Mouse (Mus musculus): ENCODE measurements at regions not wholly inside any gene's neighbourhood (a gene's known extent, or its start where the extent isn't known, plus 50 kb on each side); places are given as distances from the start of the nearest gene placed in this dataset.

DNA sequence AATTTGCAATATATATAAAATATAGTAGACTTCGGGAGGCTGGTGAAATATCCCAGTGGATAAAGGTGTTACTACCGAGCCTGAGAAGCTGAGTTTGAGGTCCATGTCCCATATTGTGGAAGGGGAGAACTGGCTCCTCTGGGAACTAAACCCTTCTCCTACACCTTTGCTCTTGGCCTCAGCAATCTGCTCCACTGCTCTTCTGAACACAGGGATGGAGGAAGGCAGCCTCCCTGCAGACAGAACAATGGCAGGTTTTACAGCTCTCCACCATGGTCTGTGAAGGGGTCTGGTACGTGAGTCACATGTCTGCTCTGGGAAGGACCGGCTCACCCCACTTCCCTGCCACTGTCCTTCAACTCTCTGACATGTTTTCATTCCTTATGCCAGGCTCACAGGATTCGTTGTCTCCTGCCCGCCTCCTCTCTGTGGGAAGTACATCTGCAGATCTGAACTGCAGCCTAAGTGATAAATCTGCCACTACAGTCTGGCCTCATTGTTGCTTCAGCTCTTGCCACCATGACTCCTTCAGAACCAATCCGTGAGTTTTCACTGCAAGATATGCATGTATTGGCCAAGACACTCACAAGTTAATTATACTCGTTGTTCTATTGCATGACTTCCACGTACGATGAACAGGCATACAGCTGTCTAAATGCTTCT lies 220.0 kb upstream of the Gm9767 start:
- no peak for DNase-seq

DNA sequence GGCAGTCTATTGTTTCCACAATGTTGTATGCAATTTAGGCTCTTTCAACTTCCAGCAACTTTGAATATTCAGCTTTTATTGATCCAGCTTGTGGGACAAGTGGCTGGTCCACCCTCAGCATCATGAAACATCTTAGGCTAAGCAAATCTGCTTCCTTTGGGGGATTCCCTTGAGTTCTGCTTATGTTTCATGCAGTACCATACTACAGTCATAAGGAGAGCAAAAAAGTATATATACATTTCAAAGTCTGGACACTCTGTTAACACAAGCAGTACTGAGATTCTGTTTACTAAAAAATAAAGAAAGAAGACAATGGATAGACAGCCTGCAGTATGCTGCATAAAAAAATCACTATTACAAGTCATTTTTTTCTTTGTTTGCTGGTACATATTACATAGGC lies 233.7 kb upstream of the Gm9767 start:
- DNase-seq = no peak

DNA sequence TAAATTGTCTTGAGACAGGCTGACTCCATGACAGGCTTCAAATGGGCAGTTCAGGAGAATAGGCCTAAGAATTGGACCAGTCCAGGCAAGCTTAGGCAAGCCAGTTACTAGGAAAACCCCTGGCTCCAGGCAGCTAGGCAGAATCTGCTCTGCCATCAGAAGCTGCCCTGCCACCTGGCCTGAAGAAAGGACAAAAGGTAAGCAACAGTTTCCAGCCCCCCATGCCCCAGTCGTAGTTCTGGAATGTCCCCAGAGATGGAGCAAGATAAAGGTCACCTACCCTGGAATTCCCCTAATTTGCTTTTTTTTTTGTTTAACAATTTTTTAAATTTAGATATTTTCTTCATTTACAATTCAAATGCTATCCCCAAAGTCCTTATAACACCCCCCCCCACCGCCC lies 248.8 kb upstream of the Gm9767 start:
- DNase-seq = no peak

DNA sequence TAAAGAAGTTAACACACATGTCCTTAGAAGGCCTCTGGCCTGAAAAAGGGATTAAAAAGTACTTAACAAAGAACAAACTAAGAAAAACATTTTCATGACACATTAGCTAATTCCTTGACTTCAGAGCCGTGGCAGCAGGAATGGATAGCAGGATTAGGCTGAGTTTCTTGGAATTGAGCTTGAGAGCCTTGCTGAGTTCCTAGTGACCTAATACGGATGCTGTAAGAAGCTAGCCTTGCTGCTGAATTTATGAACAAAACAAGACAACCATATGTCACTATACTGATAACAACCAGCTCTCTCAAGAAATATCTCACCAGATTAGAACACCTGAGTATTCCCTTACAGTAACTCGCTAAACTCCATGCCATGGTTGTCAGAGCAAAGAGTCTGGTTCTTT lies 268.2 kb upstream of the Smlr1 start:
- DNase-seq = no peak

DNA sequence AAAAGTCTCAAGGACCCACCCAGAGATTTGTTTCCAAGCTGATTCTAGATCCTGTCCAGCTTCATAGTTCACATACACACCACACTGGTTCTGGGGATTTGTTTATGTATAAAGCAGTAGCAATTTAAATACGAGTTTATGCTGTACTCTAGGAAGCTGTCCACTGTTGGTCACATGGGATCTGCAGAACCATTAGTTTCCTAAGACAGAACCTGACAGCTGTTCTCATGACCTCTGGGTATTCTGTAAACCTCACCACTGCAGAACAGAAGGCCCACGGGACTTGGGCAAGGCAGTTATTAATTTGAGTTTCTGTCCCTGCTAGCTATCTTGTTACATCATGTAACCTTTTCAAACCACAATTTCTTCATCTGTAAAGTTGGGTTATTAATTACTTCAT lies 265.4 kb upstream of the Smlr1 start:
- DNase-seq = no peak

DNA sequence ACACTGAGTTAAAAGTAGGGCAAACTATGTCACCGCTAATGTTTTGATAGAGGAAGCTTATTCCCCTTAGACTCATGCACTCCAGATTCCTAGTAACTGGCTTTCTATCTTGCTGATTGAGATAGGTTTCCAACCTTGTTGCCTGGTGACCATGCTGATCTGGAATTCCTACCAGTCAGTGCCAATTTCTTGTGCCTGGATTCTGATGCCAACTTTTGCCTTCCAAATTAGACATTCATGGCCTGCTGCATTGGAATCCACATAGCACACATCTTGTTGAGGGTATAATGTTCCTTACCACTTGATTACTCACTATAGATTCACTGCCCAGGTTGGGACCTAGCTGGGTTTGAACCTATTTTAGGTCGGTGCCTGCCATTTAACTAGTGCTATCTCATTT lies 262.8 kb upstream of the Smlr1 start:
- no peak for DNase-seq

DNA sequence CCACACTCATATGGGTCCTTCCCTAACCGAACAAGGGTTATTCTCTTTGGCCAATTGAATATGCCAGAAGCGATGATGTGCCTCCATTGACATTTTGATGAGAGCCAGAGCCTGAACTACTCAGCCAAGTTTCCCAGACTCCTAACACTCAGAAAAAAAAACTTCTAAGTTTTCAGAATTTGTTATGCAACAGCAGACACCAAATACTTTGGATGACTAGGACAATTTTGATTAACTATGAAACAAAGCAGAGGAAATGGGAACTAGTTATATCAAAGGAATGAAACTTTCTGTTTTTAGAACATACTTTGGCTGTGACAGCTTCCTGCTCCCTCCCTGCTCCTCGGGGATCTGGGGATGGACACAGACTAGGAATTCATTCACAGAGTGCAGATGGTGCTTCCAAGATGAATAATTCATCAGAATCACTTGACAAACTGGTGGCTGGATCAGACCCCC lies 254.3 kb upstream of the Smlr1 start:
- no peak for DNase-seq

DNA sequence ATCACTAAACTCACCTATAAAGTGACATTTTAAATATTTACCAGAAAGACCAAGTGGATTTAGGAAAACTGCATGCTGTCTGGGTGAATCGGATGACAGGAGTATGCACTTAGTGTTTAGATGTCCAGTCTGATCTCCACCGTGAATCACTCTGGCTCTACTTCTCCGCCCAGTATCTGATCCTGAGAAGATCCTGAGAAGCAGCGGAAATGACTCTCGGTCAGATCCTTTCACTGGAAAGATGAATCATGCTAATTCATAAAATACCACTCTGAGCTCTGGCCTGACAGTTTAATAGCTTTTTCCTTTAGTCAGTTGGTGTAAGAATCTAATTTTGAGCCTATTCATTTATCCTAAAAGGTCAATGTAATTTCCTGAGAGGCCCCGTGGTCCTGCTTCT lies 252.6 kb upstream of the Smlr1 start:
- no peak for DNase-seq

DNA sequence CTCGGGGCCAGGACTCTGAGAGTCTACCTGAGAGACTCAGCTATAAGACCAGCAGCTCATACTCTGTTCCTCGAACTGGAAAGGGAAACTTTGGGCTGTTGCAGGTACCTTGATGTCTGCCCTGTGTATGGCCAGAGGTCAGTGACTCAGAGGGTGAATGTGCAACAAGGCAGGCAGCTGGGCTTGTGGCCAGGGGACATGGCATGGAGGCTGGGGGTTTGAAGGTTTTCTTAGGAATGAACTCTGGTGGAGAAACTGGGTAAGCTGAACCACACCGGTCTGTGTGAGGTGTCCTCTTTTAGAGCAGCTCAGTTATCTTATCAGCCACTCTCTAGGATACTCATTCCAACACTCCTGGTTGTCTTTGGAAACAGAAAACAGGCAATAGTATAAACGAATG lies 251.9 kb upstream of the Smlr1 start:
- DNase-seq = no peak

DNA sequence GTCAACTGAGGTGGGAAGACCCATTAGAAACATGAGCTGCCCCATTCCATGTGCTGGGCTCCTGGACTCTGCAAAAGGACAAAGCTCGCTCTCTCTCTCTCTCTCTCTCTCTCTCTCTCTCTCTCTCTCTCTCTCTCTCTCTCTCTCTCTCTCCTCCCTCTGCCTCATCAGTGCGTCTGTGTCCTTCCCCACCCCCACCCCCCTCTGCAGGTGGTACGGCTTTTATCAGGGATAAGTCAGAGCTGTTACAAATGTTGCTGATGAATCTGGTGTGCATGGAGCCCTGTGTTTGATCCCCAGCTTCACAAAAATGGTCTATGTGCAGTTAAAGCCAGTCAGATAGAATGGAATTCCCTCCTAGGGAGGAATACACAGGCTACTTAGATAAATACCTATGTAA lies 247.8 kb upstream of the Smlr1 start:
- DNase-seq = no peak

DNA sequence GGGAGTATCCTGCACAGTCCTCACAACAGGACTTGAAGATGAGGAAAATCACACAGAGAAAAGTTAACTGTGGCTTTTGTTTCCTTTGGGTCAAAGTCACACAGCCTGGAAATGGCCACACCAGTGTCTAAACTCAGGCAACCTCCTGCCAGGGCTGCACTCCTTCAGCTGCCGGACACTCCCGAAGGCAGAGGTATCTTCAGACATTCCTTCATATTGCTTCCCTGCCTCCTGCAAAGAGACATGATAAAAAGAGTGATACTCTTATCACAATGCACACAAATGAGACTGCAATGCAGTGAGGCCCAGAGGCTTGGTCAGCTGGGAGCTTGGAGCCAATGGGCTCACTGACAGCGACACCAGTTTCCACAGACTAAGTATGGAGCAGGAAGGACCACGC lies 243.4 kb upstream of the Smlr1 start:
- no peak for DNase-seq

DNA sequence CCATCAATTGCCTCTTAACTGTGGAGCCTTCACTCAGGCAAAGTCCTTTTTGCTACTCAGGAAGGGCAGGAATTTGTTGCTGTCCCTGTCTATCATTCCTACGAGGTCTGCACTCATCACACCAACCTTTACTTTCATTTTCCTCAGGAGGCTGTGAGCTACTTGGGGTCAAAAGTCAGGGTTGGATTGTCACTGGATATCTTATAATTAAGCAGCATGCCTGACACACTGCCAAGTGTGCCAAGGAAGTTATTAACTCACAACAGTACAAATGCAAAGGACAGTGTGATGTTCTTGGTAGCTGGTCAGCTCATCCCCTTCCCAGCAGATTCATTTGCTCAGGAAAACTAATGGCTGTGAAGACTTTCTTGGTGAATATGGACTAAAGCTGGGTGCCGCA lies 241.7 kb upstream of the Smlr1 start:
- peak; percentile 45 for DNase-seq

DNA sequence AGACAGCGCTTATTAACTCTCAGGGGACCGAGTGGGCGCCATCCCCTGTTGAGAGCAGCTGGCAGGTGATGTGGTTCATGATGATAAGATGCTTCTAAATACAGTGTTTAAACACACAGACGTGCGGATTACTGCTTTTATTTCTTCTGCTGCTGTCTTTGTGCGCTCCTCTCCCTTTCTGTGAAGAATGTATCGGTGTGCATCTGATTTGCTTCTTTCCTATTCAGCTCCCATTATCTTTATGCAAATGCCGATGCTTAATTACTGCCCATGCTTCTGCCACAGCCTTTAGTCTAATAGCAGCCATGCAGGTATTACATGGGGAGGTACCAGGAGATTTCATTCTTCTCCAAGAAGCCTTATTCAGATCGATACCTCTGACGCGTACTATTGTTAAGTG lies 240.6 kb upstream of the Smlr1 start:
- no peak for DNase-seq

DNA sequence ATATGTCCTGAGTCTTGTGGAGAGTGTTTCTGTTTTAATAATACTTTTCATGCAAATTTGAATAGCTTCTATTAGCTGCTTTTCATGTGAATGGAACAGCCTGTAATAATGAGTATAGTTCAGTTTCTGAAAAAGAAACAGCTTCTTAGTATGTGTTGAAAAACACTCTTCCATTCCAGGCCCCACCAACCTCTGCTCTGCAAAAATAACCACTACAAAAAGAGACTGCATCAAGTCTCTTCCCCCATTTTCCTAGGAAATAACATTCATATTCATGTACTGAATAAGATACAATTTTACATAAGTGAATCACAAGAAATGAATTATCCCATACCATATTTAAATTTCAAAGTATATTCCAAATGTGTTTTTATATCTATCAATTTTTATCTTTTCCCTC lies 234.0 kb upstream of the Smlr1 start:
- DNase-seq = no peak

DNA sequence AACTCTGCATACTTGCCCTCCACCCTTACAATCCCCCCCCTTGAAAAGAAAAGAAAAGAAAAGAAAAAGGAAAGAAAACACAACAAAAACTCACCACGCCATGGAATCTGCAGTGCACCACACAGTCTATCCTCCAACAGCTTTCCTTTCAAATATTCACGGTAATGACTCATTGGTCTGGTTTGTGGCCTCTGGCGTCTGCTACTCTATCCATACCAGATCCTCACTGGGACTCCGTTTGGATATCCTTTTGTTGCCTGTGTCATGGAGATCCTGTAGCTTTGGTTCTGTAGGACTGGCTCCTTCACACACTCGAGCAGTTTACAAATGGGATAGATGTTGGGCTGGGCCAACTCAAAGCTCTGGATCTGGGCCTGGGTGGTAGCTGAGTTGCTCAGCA lies 232.4 kb upstream of the Smlr1 start:
- no peak for DNase-seq

DNA sequence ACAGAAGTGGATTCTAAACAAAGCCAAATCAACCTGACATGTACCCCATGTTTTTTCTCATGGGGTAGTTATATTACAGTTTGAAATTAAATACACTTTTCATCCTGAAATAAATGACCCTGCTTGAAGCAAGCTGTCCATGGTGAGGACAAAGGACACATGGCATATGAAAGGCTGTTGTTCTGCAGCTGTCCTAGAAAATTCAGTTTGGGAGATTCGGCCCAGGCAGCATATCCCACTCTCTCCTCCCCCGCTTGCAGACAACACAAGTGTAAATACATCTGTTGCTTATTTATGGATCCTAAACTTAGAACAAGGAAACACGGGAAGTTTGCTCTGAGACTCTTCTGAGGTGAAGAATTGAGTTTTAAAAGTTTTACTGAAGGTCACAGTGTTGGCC lies 218.2 kb upstream of the Smlr1 start:
- DNase-seq = no peak

DNA sequence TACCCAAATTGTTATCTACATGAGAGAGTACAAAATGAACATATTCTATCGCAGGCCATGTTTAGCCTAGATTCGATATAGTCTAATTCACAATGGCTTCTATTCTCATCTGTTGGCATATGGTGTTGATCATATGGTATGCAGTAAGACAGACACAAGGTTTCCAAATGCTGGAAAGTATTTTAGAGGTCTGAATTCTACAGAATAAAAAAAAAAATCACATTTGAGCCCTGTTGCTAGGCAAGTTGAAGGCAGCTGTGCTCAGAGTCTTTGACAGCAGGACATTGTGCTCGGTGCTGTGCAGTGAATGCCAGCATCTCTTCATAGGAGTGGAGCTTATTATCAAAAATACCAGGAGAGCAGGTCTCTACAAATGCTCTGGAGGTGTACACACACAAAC lies 206.6 kb upstream of the Smlr1 start:
- DNase-seq = no peak

DNA sequence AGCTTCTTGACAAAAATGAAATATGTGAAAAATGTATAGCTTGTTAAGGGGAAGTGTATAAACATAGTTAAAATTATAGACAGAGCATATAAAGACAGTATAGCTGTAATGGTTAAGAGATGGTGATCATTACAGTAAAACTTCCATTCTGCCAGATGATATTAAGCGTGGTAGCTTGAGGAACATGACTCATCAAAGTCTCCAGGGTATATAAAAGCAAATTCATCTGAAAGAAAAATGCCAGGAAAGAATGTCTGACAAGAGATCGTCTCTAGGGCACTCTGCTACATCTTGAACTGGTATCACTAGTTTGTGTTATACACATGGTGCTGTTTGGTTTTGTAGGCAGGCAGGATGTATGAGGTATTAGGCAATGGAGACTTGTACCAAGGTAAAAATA lies 204.9 kb upstream of the Smlr1 start:
- no peak for DNase-seq

DNA sequence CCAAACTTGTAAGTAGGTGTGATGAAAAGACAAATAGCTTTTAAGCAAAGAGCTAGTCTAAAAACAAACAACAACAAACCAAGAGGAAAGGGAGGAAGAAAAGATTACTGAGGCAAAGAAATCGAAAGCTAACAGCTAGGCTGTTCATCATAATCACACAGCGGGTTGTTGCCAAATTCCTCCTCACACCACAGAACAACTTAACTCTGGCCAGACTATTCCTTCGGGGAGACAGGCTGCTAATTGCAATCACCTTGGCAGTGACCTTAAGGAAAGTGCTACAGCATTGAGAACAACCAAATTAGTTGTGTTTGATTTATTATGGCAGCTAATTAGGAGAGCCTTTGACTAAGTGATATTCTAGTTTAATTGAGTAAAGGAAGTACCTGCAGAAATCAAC lies 194.4 kb upstream of the Smlr1 start:
- DNase-seq = no peak

DNA sequence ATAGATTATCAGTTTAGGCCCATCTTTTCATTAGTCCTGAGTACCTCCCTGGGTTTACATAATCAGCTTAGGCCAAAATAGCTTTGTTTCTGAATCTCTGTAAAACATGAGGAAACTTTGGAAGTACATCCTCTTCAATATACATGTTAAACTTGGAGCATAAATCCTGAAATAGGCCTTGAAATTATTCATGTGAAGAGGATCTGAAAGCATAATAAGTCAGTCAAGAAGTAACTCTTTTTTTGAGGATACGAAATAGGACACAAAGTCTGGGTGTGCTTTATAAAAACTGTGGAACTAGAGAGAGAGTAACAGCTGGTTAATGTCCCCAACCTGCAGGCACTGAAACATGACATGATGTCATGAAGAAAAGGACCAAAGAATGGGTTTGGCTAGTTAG lies 187.9 kb upstream of the Smlr1 start:
- DNase-seq = no peak

DNA sequence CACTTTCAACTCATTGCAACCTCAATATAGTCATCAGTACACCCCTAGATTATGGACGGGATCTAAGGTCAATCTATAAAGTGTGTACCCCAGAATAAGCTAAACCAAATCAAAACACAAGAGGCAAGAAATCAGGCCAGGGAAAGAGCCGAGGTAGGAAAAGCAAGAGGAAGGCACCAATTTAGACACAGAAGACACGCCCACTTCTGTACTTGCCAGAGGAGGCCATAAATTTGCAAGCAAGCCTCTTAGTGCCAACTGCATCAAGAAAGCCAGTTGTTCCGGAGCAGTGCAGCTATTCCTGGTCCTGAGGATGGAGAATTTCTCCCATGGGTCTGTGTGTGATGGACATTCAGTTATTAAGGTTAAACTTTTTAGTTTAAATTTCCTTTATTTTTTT lies 179.7 kb upstream of the Smlr1 start:
- DNase-seq = no peak

DNA sequence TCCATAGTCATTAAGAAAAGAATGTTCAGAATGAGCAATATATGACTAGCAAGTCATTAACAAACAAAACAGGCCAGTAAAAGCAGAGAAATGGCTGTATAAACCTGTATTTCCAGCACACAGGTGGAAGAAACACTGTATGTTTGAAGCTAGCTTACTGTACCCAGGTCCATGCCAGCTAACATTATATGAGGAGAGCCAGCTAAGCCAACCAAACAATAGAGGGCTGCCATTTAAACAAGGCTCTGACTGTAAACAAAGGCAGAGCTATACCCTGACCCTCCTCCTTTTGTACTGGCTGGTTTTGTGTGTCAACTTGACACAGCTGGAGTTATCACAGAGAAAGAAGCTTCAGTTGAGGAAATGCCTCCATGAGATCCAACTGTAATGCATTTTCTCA lies 178.6 kb upstream of the Smlr1 start:
- DNase-seq = no peak

DNA sequence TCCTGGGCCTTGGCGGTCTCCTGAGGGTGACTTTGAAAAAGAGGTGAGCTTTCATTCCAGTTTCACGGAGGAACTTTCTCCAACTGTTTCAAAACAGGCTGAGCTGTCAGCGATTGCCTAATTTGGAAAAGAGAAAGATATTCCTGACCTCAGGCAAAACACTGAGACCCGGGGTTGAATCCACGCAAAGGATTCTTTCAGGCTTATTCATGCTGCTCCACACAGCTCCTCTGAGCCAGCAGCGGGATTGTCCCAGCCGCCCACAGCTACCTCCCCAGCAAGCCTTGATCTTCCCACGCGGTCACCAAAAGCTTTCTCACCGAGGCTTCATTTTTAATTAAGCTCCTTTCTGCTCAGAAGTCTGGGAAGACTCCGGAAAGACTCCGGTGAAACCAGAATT lies 178.0 kb upstream of the Smlr1 start:
- no peak for DNase-seq

DNA sequence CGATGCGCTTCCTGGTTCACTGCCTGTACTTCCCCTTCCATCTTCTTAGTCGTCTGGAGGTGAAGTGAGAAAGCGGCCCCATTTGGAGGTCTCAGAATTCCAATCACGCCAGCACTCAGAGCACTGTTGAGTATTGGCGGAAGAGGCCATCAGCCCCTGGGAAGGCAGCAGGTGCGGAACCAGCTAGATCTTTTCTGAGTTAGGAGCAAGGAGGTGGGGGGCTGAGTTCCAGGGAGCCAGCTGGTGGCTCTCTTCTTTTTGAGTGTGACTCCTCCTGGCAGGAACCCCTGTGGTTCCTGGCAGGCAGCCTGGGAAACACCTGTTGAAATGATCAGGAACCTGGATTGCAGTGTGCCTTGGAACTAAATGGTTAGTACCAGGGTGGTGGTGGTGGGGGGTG lies 171.9 kb upstream of the Smlr1 start:
- DNase-seq = no peak

DNA sequence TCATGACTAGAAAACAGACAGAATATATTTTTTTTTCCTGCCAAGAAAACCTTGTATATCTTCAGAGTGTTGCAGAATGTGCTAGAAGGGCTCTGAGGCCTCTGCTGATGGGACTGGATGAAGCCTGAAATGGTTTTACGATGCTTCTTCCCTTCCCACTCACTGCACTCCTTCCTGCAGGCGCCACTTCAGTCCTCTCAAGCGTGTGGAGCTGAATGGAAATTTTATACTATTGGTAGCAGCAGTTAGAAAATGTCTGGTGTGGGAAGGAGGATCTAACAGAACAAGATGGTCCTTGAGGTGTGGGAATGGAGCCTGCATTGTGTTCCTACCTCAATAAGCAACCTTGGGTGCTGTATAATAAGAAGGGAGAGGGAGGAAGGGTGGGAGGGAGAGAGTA lies 166.1 kb upstream of the Smlr1 start:
- no peak for DNase-seq

DNA sequence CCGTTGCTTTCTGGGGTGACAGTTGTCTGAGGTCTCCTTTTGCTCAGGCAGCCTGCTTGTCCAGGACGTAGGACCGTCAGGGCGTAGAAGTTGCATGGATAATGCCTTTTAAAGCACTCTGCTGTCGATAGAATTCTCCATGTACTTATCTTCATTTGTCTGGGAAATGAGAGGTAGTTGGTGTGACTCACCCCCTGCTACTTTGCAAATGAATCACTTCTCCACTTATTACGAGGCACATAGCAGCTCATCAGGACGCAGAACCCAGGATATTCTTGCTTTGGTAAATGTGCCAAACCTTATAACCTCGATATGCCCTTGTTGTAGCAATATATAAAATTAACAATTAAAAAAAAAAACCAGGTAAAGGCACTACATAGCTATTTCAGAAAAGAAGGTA lies 159.7 kb upstream of the Smlr1 start:
- no peak for DNase-seq

All from kidney, adult 18-20 months (tissue).